Mouse (Mus musculus): ENCODE measurements at regions not wholly inside any gene's neighbourhood (a gene's known extent, or its start where the extent isn't known, plus 50 kb on each side); places are given as distances from the start of the nearest gene placed in this dataset.

- Histone ChIP-seq H3K9ac (ENCODE audit: low read depth, low read length) (no peak overlapping the region), H3K4me2 (no peak overlapping the region), H3K4me3 (ENCODE audit: low read depth, low read length) (no peak overlapping the region), H3K36me3 (ENCODE audit: control insufficient read depth, insufficient read depth, low read length) (no peaks in the 10 kb centered on the region), H3K27ac (ENCODE audit: low read depth, low read length) (no peak overlapping the region), H3K27me3 (ENCODE audit: control insufficient read depth, insufficient read depth, low read length) (no peaks in the 10 kb centered on the region), H3K4me1 (ENCODE audit: control insufficient read depth, insufficient read depth, low read length) (no peaks in the 10 kb centered on the region), H3K9me3 (replicated peaks; ENCODE audit: control insufficient read depth, low read length) (no peaks in the 10 kb centered on the region)
- WGBS (ENCODE audit: insufficient replicate concordance): 76% methylated on average over 2 of the region's 2 CpGs
- no peak for ATAC-seq (replicated peaks; ENCODE audit: insufficient number of reproducible peaks, low FRiP score, low TSS enrichment)
Observed at GRCm38 (mm10) chr13:102176456-102176855, 408.4 kb upstream of the Pik3r1 start.

- Histone ChIP-seq H3K27me3 (ENCODE audit: control insufficient read depth, insufficient read depth, low read length) (no peaks in the 10 kb centered on the region), H3K4me2 (no peak overlapping the region)
- ATAC-seq (replicated peaks; ENCODE audit: insufficient number of reproducible peaks, low FRiP score, low TSS enrichment): no peak
Observed at GRCm38 (mm10) chr13:102194716-102195115, 426.7 kb upstream of the Pik3r1 start.

GRCm38 (mm10) chr13:102202301-102202700, 434.3 kb upstream of the Pik3r1 start:
- H3K9ac ChIP-seq (ENCODE audit: low read depth, low read length): no peak overlapping the region
- no peaks in the 10 kb centered on the region for H3K4me1 ChIP-seq (ENCODE audit: control insufficient read depth, insufficient read depth, low read length)
- WGBS (ENCODE audit: insufficient replicate concordance): 83% methylated on average over 1 of the region's 1 CpGs
- no peak overlapping the region for H3K27ac ChIP-seq (ENCODE audit: low read depth, low read length)
- no peak overlapping the region for H3K4me3 ChIP-seq (ENCODE audit: low read depth, low read length)
- no peak for ATAC-seq (replicated peaks; ENCODE audit: insufficient number of reproducible peaks, low FRiP score, low TSS enrichment)
- no peaks in the 10 kb centered on the region for H3K27me3 ChIP-seq (ENCODE audit: control insufficient read depth, insufficient read depth, low read length)
- no peaks in the 10 kb centered on the region for H3K9me3 ChIP-seq (replicated peaks; ENCODE audit: control insufficient read depth, low read length)
- H3K36me3 ChIP-seq (ENCODE audit: control insufficient read depth, insufficient read depth, low read length): no peaks in the 10 kb centered on the region
- H3K4me2 ChIP-seq: no peak overlapping the region

More at GRCm38 (mm10) chr13:102194716-102195115, 426.7 kb upstream of the Pik3r1 start:
- Histone ChIP-seq H3K4me3 (ENCODE audit: low read depth, low read length) (no peak overlapping the region), H3K9me3 (replicated peaks; ENCODE audit: control insufficient read depth, low read length) (no peaks in the 10 kb centered on the region), H3K36me3 (ENCODE audit: control insufficient read depth, insufficient read depth, low read length) (no peaks in the 10 kb centered on the region), H3K27ac (ENCODE audit: low read depth, low read length) (no peak overlapping the region), H3K9ac (ENCODE audit: low read depth, low read length) (no peak overlapping the region), H3K4me1 (ENCODE audit: control insufficient read depth, insufficient read depth, low read length) (no peaks in the 10 kb centered on the region)

- Histone ChIP-seq H3K27me3 (ENCODE audit: control insufficient read depth, insufficient read depth, low read length) (no peaks in the 10 kb centered on the region), H3K4me3 (ENCODE audit: low read depth, low read length) (no peak overlapping the region), H3K4me2 (no peak overlapping the region), H3K9me3 (replicated peaks; ENCODE audit: control insufficient read depth, low read length) (no peaks in the 10 kb centered on the region), H3K27ac (ENCODE audit: low read depth, low read length) (no peak overlapping the region), H3K9ac (ENCODE audit: low read depth, low read length) (no peak overlapping the region), H3K36me3 (ENCODE audit: control insufficient read depth, insufficient read depth, low read length) (no peaks in the 10 kb centered on the region), H3K4me1 (ENCODE audit: control insufficient read depth, insufficient read depth, low read length) (no peaks in the 10 kb centered on the region)
- 85% methylated on average over 11 of the region's 11 CpGs for WGBS (ENCODE audit: insufficient replicate concordance)
- no peak for ATAC-seq (replicated peaks; ENCODE audit: insufficient number of reproducible peaks, low FRiP score, low TSS enrichment)
Observed at GRCm38 (mm10) chr13:102218486-102218885, 450.5 kb upstream of the Pik3r1 start.

GRCm38 (mm10) chr13:102231048-102231447, 462.3 kb upstream of the Cd180 start:
- Histone ChIP-seq H3K4me3 (ENCODE audit: low read depth, low read length) (no peak overlapping the region), H3K27me3 (ENCODE audit: control insufficient read depth, insufficient read depth, low read length) (no peaks in the 10 kb centered on the region), H3K9ac (ENCODE audit: low read depth, low read length) (no peak overlapping the region), H3K9me3 (replicated peaks; ENCODE audit: control insufficient read depth, low read length) (no peaks in the 10 kb centered on the region), H3K4me2 (no peak overlapping the region), H3K36me3 (ENCODE audit: control insufficient read depth, insufficient read depth, low read length) (no peaks in the 10 kb centered on the region), H3K27ac (ENCODE audit: low read depth, low read length) (no peak overlapping the region), H3K4me1 (ENCODE audit: control insufficient read depth, insufficient read depth, low read length) (no peaks in the 10 kb centered on the region)
- WGBS (ENCODE audit: insufficient replicate concordance): 73% methylated on average over 7 of the region's 7 CpGs
- ATAC-seq (replicated peaks; ENCODE audit: insufficient number of reproducible peaks, low FRiP score, low TSS enrichment): no peak

DNA sequence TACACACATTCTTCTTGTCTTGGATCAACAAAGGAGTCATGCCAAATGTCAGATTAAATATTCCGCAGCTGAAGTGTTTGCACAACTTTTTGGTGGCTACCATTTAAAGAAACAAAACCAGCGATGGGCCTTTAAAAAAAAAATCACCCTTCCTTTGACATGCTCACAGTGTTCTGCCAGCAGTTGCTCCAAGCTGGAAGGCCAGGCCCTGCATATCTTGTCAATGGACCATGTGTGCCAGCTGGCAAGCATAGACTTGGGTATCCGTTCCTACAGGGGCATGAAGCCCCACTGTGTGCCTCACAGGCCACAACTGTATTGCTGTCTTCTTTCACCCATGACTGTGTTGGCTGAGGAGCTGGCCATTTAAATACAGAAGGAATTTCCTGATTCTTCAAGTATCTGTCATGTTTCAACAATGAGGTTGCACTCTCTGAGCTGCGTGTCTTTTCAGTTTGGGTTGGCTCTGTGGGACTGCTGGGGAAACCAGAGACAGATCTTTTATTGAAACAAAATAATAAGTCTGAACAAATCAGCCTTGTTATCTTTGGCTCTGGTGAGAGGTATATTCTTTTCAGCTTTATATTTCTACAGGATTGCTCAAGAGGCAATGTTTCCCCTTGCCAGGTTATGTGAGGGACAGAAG, 460.9 kb upstream of the Cd180 start:
- Histone ChIP-seq H3K4me2 (no peak overlapping the region), H3K4me3 (ENCODE audit: low read depth, low read length) (no peak overlapping the region), H3K9me3 (replicated peaks; ENCODE audit: control insufficient read depth, low read length) (no peaks in the 10 kb centered on the region), H3K36me3 (ENCODE audit: control insufficient read depth, insufficient read depth, low read length) (no peaks in the 10 kb centered on the region), H3K4me1 (ENCODE audit: control insufficient read depth, insufficient read depth, low read length) (no peaks in the 10 kb centered on the region), H3K27me3 (ENCODE audit: control insufficient read depth, insufficient read depth, low read length) (no peaks in the 10 kb centered on the region), H3K27ac (ENCODE audit: low read depth, low read length) (no peak overlapping the region), H3K9ac (ENCODE audit: low read depth, low read length) (no peak overlapping the region)
- 71% methylated on average over 4 of the region's 4 CpGs for WGBS (ENCODE audit: insufficient replicate concordance)
- ATAC-seq (replicated peaks; ENCODE audit: insufficient number of reproducible peaks, low FRiP score, low TSS enrichment): no peak

DNA sequence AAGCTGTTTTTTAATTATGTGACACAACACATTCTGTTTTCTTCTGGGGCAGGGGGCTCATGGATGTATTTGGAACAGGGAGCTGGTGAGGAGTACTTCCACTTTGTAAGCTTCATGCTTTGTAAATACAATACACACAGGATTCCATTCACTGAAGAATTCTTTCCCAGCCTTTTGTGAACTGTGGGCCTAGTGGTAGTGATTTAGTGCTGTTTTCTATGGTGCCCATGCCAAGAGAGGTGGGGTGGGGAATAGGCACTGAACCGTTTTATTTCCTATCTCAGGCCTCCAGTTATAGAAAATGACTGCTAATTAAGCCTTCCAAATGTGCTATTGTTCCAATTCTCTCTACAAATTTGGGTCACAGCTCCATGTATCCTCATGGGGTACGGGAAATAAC, 442.5 kb upstream of the Cd180 start:
- no peaks in the 10 kb centered on the region for H3K36me3 ChIP-seq (ENCODE audit: control insufficient read depth, insufficient read depth, low read length)
- H3K4me2 ChIP-seq: no peak overlapping the region
- H3K4me1 ChIP-seq (ENCODE audit: control insufficient read depth, insufficient read depth, low read length): no peaks in the 10 kb centered on the region
- 79% methylated on average over 2 of the region's 2 CpGs for WGBS (ENCODE audit: insufficient replicate concordance)
- ATAC-seq (replicated peaks; ENCODE audit: insufficient number of reproducible peaks, low FRiP score, low TSS enrichment): no peak
- no peaks in the 10 kb centered on the region for H3K9me3 ChIP-seq (replicated peaks; ENCODE audit: control insufficient read depth, low read length)
- H3K27me3 ChIP-seq (ENCODE audit: control insufficient read depth, insufficient read depth, low read length): no peaks in the 10 kb centered on the region
- H3K27ac ChIP-seq (ENCODE audit: low read depth, low read length): no peak overlapping the region
- H3K9ac ChIP-seq (ENCODE audit: low read depth, low read length): no peak overlapping the region
- H3K4me3 ChIP-seq (ENCODE audit: low read depth, low read length): no peak overlapping the region

GRCm38 (mm10) chr13:102251709-102252108, 441.6 kb upstream of the Cd180 start:
- no peak overlapping the region for H3K4me2 ChIP-seq
- no peak for ATAC-seq (replicated peaks; ENCODE audit: insufficient number of reproducible peaks, low FRiP score, low TSS enrichment)
- no peak overlapping the region for H3K4me3 ChIP-seq (ENCODE audit: low read depth, low read length)
- no peak overlapping the region for H3K27ac ChIP-seq (ENCODE audit: low read depth, low read length)
- no peaks in the 10 kb centered on the region for H3K27me3 ChIP-seq (ENCODE audit: control insufficient read depth, insufficient read depth, low read length)
- H3K4me1 ChIP-seq (ENCODE audit: control insufficient read depth, insufficient read depth, low read length): no peaks in the 10 kb centered on the region
- H3K36me3 ChIP-seq (ENCODE audit: control insufficient read depth, insufficient read depth, low read length): no peaks in the 10 kb centered on the region
- H3K9ac ChIP-seq (ENCODE audit: low read depth, low read length): no peak overlapping the region
- 86% methylated on average over 5 of the region's 5 CpGs for WGBS (ENCODE audit: insufficient replicate concordance)
- H3K9me3 ChIP-seq (replicated peaks; ENCODE audit: control insufficient read depth, low read length): no peaks in the 10 kb centered on the region
